Mouse (Mus musculus) brain, embryonic 14.5 days (tissue): ENCODE measurements around the gene Dusp2.

Experiments
- CTCF ChIP-seq: fragments of 200-500 bp; IDR thresholded peaks from 2 replicates; pipeline ENCODE4 v1.5.1; 2012; ENCODE audit warnings: inconsistent platforms, mild to moderate bottlenecking, moderate library complexity, borderline replicate concordance; ENCODE audit not compliant: insufficient read depth, insufficient read length; ENCODE audit errors: extremely low read depth
- POLR2A ChIP-seq: fragments of 200-500 bp; IDR thresholded peaks from 2 replicates; pipeline ENCODE4 v1.6.1; 2012; ENCODE audit warnings: mild to moderate bottlenecking, inconsistent platforms, borderline replicate concordance; ENCODE audit not compliant: poor library complexity, insufficient read depth, insufficient read length, severe bottlenecking; ENCODE audit errors: extremely low read depth

GRCm38 (mm10) chr2:127312801-127313200 lies 23.2 kb upstream of the Dusp2 start:
- no peak for TF ChIP-seq CTCF
- TF ChIP-seq POLR2A, result no peak
